Mouse (Mus musculus): Measurements from ENCODE around the gene Stk39. TPM values are rescaled to one million over a fixed set of nuclear protein-coding genes. Genes with fewer than 3 reads are reported as not detected.

Gene Stk39
- total RNA-seq (2021) = 10 to 100 TPM; 81.3 to 83.2 TPM

- DNase-seq (ENCODE audit: low spot score) = peak; percentile 71
- intact Hi-C loops (cut with DNase I) = loop anchor here (5.0 kb wide), 1 partner anchor 95 kb away; no protein-coding TSS in a partner anchor
Measured at GRCm38 (mm10) chr2:68471759-68472550, at the start of gene Stk39. Gene Stk39 (minus strand): TSS chr2:68472268.

GRCm38 (mm10) chr2:68515409-68515808, 43.3 kb upstream of the Stk39 start:
- no peak for DNase-seq (ENCODE audit: low spot score)
- intact Hi-C loops (cut with DNase I) = no loop called here

GRCm38 (mm10) chr2:68503202-68503601, 31.1 kb upstream of the Stk39 start:
- intact Hi-C loops (cut with DNase I) = no loop called here
- DNase-seq (ENCODE audit: low spot score) = no peak

GRCm38 (mm10) chr2:68502734-68503133, 30.7 kb upstream of the Stk39 start:
- intact Hi-C loops (cut with DNase I) = no loop called here
- no peak for DNase-seq (ENCODE audit: low spot score)

GRCm38 (mm10) chr2:68502236-68502635, 30.2 kb upstream of the Stk39 start:
- DNase-seq (ENCODE audit: low spot score) = no peak
- intact Hi-C loops (cut with DNase I) = no loop called here

- no peak for DNase-seq (ENCODE audit: low spot score)
- intact Hi-C loops (cut with DNase I) = no loop called here
Measured at GRCm38 (mm10) chr2:68486275-68486674, 14.2 kb upstream of the Stk39 start.

- DNase-seq (ENCODE audit: low spot score) = no peak
- intact Hi-C loops (cut with DNase I) = no loop called here
Measured at GRCm38 (mm10) chr2:68485141-68485540, 13.1 kb upstream of the Stk39 start.

GRCm38 (mm10) chr2:68482896-68483295, 10.8 kb upstream of the Stk39 start:
- no peak for DNase-seq (ENCODE audit: low spot score)
- intact Hi-C loops (cut with DNase I) = no loop called here

- intact Hi-C loops (cut with DNase I) = no loop called here
Measured at GRCm38 (mm10) chr2:68479823-68480222, 7.8 kb upstream of the Stk39 start.

GRCm38 (mm10) chr2:68472921-68473320, 853 bp upstream of the Stk39 start:
- intact Hi-C loops (cut with DNase I) = loop anchor here (5.0 kb wide), 1 partner anchor 96 kb away; no protein-coding TSS in a partner anchor
- no peak for DNase-seq (ENCODE audit: low spot score)

More at GRCm38 (mm10) chr2:68479823-68480222, 7.8 kb upstream of the Stk39 start:
- DNase-seq (ENCODE audit: low spot score) = no peak

GRCm38 (mm10) chr2:68472551-68472910, 463 bp upstream of the Stk39 start:
- no peak for DNase-seq (ENCODE audit: low spot score)
- intact Hi-C loops (cut with DNase I) = loop anchor here (5.0 kb wide), 1 partner anchor 95 kb away; no protein-coding TSS in a partner anchor

- intact Hi-C loops (cut with DNase I) = loop anchor here (5.0 kb wide), 1 partner anchor 94 kb away; no protein-coding TSS in a partner anchor
- DNase-seq (ENCODE audit: low spot score) = peak; percentile 22
Measured at GRCm38 (mm10) chr2:68470891-68471758, 943 bp downstream of the Stk39 start.

- no peak for DNase-seq (ENCODE audit: low spot score)
- intact Hi-C loops (cut with DNase I) = no loop called here
Measured at GRCm38 (mm10) chr2:68469491-68469890, 2.6 kb downstream of the Stk39 start.

- no peak for DNase-seq (ENCODE audit: low spot score)
- intact Hi-C loops (cut with DNase I) = no loop called here
Measured at GRCm38 (mm10) chr2:68468698-68469097, 3.4 kb downstream of the Stk39 start.

GRCm38 (mm10) chr2:68468259-68468658, 3.8 kb downstream of the Stk39 start:
- DNase-seq (ENCODE audit: low spot score) = no peak
- intact Hi-C loops (cut with DNase I) = no loop called here

GRCm38 (mm10) chr2:68467085-68467978, 4.7 kb downstream of the Stk39 start:
- no peak for DNase-seq (ENCODE audit: low spot score)
- intact Hi-C loops (cut with DNase I) = no loop called here

- intact Hi-C loops (cut with DNase I) = no loop called here
- DNase-seq (ENCODE audit: low spot score) = peak; percentile 40
Measured at GRCm38 (mm10) chr2:68466124-68467070, 5.7 kb downstream of the Stk39 start.

GRCm38 (mm10) chr2:68465266-68466123, 6.6 kb downstream of the Stk39 start:
- intact Hi-C loops (cut with DNase I) = loop anchor here (2.0 kb wide), 2 partner anchors 27 to 35 kb away; no protein-coding TSS in a partner anchor
- no peak for DNase-seq (ENCODE audit: low spot score)
